Mouse (Mus musculus): ENCODE measurements at regions not wholly inside any gene's neighbourhood (a gene's known extent, or its start where the extent isn't known, plus 50 kb on each side); places are given as distances from the start of the nearest gene placed in this dataset.

DNA sequence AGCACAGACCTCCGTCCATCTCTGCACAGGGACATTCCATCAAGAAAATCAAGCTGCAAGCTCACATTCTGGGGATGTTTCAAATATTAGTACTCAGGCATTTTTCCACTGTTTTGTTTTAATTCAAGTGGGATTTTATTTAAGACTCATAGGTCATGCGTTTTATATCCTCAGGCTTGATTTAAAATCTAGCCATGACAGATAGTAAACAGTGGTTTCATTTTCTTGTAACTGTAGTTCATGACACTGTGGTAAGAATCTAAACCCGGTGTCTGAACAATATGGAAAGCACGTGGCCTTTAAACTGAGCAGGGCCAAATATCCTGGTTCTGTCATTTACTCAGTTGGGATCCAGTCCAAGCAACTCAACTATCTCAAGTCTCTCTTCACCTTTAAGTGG, 119.0 kb downstream of the Qpct start:
- DNase-seq (ENCODE audit: low spot score in 2 of 2), result no peak
- intact Hi-C loops (cut with DNase I), result no loop called here

DNA sequence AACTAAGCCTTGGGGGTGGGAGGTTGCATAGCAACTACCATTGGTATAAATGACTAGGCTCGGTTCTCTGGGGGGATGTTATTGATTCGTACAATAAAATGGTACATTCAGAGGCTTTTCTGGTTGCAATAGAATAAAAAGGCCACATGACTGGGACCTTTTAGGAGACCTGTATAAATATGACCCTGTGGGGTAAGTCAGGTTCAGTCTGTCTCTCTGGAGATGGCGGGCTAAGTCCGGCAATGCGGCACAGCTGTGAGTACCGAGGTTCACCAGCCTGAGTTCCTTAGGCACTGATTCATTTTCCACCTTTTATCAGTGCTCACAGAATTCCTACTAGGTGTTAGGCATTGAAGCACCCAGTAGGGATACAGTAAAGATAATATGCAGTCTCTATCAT, 115.5 kb downstream of the Qpct start:
- intact Hi-C loops (cut with DNase I), result no loop called here
- DNase-seq (ENCODE audit: low spot score in 2 of 2), result no peak

DNA sequence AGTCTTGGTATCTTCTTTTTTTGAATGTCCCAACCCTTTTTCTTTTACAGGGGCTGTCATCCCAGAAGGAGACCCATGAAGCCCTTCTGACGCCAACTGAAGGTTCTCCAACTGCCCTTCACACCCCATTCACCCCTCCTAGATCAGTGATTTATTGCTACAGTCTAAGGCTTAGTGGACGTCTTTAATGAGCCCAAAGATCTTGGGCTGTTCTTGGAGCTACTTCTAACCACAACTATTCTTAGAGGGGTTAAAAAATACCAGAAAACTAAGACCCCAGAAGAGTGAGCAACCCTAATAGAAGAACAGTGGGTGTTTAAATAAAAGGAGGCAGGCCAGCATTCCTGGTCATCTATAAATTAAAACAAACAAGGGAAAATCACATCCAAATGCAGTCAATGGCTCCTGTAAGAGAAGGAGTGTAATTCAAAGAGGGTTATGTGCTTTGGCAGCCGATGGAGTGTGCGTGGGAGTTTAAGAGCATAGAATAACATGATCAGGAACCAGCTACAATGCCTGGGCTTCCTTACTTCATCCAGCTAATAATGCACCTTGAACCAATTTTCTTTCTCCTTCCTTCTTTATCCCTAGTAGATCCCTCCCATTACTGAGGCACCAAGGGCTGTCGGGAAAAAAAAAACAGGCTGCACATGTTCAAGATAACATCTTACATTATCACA, 113.3 kb downstream of the Qpct start:
- intact Hi-C loops (cut with DNase I), result no loop called here

DNA sequence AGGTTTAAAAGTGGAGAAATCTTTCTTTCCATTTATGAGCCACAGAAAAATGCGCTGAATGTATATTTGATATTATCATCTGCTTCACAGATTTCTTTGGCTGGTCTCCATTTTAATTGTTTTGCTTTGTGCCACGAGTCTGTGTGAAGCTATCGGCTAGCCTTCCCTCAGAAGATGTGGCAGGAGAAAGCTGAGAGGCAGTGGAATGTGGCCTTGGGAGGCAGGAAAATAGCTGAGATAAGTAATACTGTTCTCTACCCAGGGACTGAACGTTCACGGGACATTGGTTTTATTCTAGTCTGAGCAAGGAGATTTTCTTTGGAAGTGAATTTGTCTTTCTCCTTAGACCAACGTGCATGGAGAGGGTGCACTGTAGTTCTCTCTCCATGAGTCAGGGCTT, 112.3 kb downstream of the Qpct start:
- DNase-seq (ENCODE audit: low spot score in 2 of 2), result no peak
- intact Hi-C loops (cut with DNase I), result no loop called here

More for the DNA sequence above, 113.3 kb downstream of the Qpct start:
- no peak for DNase-seq (ENCODE audit: low spot score in 2 of 2)

DNA sequence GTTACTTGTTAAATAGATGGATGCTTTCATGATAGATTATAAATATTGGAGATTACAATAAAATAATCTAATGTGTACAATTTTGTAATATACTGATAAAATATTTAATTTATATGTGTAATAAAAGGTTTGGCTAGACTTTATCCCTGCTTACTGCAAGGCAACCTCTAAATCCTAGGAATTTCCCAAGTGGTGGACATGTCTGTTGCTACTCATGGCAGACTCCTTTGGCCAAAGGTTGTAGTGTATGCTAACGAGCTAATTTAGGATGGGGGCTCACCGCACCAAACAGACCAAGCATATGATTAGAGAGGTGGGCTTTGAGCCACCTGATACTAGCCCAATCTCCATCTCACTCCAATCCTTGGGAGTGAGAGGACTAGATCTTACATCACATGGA, 102.4 kb downstream of the Qpct start:
- no peak for DNase-seq (ENCODE audit: low spot score in 2 of 2)
- intact Hi-C loops (cut with DNase I), result no loop called here

DNA sequence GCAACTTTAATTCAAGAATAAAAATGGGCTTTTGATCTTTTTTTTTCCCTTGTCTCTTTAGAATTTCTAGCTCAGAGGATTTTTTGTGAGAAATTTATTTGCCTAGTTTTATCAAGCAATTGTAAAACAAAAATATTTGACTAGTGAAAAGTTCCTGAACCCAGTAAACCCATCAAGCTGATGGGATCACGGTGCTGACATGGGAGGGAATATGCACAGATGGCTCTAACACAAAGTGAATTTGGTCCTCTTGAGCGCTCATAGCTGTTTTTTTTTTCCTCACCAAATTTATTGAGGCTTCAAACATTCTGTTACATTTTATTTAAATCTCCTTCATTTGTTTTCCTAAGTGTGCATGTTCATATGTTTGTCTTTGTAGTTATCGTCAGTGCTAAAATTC, 101.1 kb downstream of the Qpct start:
- intact Hi-C loops (cut with DNase I), result no loop called here
- DNase-seq (ENCODE audit: low spot score in 2 of 2), result no peak

DNA sequence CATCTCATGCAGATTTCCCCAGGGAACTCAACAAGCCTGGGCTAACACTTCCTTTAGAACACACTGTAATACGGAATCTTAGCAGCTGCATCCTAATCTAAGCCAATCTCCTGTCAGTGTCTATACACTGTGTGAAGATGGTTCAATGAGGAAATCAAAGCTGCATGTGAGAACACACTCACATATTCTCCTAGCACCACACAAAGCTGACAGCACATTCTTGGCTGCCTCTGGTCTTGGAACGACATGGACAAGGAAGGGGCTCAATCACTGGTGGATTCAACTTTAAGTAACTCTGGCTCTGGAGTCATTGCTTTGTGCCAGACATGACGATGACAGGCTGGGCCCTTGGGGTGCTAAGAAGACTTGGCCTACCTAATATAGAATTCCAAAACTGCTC, 96.2 kb downstream of the Qpct start:
- intact Hi-C loops (cut with DNase I), result no loop called here
- DNase-seq (ENCODE audit: low spot score in 2 of 2), result no peak

DNA sequence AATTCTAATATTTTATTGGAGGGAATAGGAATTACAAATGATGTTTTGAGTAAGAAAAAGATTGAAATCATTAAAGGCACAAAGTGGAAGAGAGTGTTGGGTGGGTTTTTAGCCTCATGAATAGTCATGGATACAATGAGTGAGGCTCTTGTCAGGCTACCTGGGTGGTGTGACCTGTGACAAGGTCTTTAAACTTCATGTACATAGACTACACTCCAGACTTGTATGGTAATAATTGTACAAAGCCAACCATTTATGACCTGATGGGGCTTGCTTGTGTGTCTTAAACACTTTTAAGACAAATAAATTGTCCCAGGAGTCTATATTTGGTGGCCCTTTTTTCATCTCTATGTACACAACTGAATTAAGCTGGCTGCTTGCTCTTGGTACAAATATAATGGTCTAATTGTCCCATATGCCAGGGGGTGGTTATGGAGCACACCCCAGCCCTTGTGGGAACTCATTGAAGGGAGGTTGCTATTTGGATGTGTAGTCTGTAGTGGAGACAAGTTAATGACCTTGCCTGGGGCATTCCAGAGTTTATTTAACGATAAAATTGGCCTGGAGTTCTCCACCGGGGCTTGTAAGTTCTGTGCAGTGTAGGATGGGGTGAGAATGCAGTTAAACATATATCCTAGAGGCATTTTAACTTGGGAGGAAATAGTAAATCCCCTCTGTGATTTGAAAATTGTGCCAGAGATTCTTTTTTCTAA, 93.4 kb downstream of the Qpct start:
- no peak for DNase-seq (ENCODE audit: low spot score in 2 of 2)
- intact Hi-C loops (cut with DNase I), result no loop called here

DNA sequence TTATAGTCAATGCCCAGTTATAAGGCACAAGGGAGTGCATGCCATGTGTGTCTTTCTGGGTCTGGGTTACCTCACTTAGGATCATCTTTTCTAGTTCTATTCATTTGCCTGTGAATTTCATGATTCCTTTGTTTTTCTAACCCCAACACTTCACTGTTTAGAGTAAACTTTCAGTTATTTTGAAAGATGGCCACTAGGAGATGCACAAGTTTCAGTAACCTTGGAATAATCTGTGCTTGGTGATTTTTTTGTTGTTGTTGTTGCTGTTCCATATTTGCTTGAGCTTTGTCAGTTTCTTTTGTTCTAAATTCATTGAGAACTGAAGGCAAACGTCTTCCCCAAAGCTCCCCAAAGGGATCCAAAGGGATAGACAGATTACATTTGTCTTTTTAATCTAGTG, 91.3 kb downstream of the Qpct start:
- intact Hi-C loops (cut with DNase I), result no loop called here

More for the DNA sequence above, 91.3 kb downstream of the Qpct start:
- no peak for DNase-seq (ENCODE audit: low spot score in 2 of 2)
